Mouse (Mus musculus) myocyte (in vitro differentiated cells): Measurements from ENCODE around the gene Acadvl.

ENCODE experiments used
- E2F4 ChIP-seq: IDR thresholded peaks from one replicate; pipeline ENCODE4 v1.6.1; 2011; ENCODE audit warnings: mild to moderate bottlenecking, control low read depth, moderate library complexity; ENCODE audit not compliant: insufficient read depth
- MYOD1 ChIP-seq, 3 experiments: IDR thresholded peaks; one replicate each; pipeline ENCODE4 v1.6.1; 2011; ENCODE audit warnings: control low read depth in 2 of 3, low read depth in 2 of 3, mild to moderate bottlenecking in 2 of 3, moderate library complexity in 1 of 3; ENCODE audit not compliant: insufficient read length in 2 of 3, control insufficient read depth in 1 of 3
- MYOG ChIP-seq, 3 experiments: IDR thresholded peaks; one replicate each; pipeline ENCODE4 v1.6.1; 2011; ENCODE audit warnings: control low read depth in 2 of 3, low read depth in 2 of 3, mild to moderate bottlenecking in 2 of 3; ENCODE audit not compliant: insufficient read length in 2 of 3, control insufficient read depth in 1 of 3, insufficient read depth in 1 of 3
- POLR2A ChIP-seq: IDR thresholded peaks from one replicate; pipeline ENCODE4 v1.6.1; 2011; ENCODE audit warnings: low read depth, mild to moderate bottlenecking, control low read depth, moderate library complexity; ENCODE audit not compliant: insufficient read length
- POLR2AphosphoS2 ChIP-seq: IDR thresholded peaks from one replicate; pipeline ENCODE4 v1.6.1; 2011; ENCODE audit warnings: low read depth, control low read depth; ENCODE audit not compliant: insufficient read length
- REST ChIP-seq: IDR thresholded peaks from one replicate; pipeline ENCODE4 v1.6.1; 2011; ENCODE audit warnings: mild to moderate bottlenecking, control low read depth, moderate library complexity; ENCODE audit not compliant: insufficient read depth, insufficient read length
- TCF12 ChIP-seq: IDR thresholded peaks from one replicate; pipeline ENCODE4 v1.6.1; 2011; ENCODE audit warnings: mild to moderate bottlenecking, control low read depth; ENCODE audit not compliant: poor library complexity, insufficient read depth, severe bottlenecking
- TCF3 ChIP-seq: IDR thresholded peaks from one replicate; pipeline ENCODE4 v1.6.1; 2011; ENCODE audit warnings: low read depth, control low read depth; ENCODE audit not compliant: insufficient read length
- USF1 ChIP-seq: IDR thresholded peaks from one replicate; pipeline ENCODE4 v1.6.1; 2011; ENCODE audit warnings: low read depth, mild to moderate bottlenecking, control low read depth, moderate library complexity

DNA sequence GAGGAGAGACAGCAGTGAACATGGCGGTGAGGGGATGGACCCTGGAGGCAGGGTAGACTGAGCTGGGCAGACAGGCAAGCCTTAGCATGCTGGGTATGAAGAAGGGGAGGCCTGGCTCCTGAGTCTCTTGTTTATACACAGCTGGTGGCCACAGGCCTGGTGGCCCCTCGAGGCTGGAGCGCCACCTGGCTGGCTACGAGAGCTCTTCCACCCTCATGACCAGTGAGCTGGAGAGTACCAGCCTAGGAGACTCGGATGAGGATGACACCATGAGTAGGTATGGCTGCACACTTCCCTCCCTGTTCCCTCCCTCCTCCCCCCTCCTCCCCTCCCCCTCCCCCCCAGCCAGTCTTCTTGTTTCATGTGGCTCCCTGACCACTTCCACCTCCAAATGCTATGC is 9.7 kb downstream of the Acadvl start:
- TF ChIP-seq MYOG (IDR thresholded peaks at IDR 0.05; ENCODE audit: control insufficient read depth in 1 of 3, insufficient read depth in 1 of 3, insufficient read length in 2 of 3, low read depth in 2 of 3) (no peak), USF1 (no peak), E2F4 (no peak), TCF12 (no peak), POLR2A (no peak), MYOD1 (IDR thresholded peaks at IDR 0.05; ENCODE audit: control insufficient read depth in 1 of 3, insufficient read length in 2 of 3, low read depth in 2 of 3) (no peak), REST (no peak), TCF3 (no peak), POLR2AphosphoS2 (no peak)
